Mouse (Mus musculus): ENCODE results near the gene Fahd1. TPM values are rescaled to one million over a fixed set of nuclear protein-coding genes. Genes with fewer than 3 reads are reported as not detected.

Gene Fahd1
- polyA plus RNA-seq, 1 experiment from 2014 or later = 17.1 TPM

DNA sequence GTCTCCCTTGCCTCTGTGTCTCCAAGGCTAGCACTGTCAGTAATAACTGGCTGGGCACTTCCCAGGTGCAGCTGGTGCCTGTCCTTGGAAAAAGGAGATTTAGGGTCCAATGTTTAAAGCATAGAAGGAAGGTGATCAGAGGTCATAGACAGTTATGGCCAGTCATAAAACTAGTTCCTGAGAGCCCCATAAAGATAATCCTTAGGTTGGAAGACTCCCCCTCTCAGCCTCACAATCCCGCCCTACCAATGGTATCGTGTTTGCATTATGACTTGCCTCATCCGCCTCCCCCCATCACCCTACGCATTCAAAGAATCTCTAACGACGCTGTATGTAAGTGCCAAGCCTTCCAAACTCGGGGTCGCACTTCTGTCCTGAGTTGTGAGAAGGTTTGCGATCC is 5.6 kb downstream of the Fahd1 start:
- Histone ChIP-seq H3K36me3 (ENCODE audit: insufficient read depth) (no peaks in the 10 kb centered on the region), H3K27ac (ENCODE audit: low read depth) (no peak overlapping the region), H3K4me3 (ENCODE audit: low read depth, low read length) (no peak overlapping the region), H3K4me2 (no peak overlapping the region), H3K9ac (no peak overlapping the region), H3K9me3 (ENCODE audit: low read depth, low read length) (no peaks in the 10 kb centered on the region), H3K27me3 (ENCODE audit: insufficient read depth, low read length) (no peaks in the 10 kb centered on the region), H3K4me1 (ENCODE audit: insufficient read depth) (0 out of 2 replicates have a peak, but pooled peaks cover 7% of the 10 kb centered on the region)
- DNase-seq (no peak), ATAC-seq (ENCODE audit: insufficient read depth) (no peak)
- TF ChIP-seq CTCF (IDR thresholded peaks at IDR 0.05; ENCODE audit: low read depth) = no peak
- 47% methylated on average over 9 of the region's 9 CpGs for WGBS

DNA sequence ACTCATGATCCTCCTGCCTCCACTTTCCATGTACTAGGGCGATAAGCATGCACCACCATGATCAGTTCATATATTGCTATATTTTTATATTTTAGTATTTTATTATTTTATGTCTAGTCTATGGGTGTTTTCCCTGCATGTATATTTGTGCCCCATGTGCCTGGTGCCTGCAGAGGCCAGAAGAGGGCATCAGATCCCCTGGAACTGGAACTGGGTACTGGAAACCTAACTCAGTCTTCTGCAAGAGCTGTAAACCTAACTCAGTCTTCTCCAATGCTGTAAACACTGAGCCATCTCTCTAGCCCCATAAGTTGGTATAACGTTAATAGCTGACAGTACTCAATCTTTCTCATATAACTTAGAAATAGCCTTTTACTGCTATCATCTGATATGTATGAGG is 7.5 kb downstream of the Fahd1 start:
- Histone ChIP-seq H3K4me3 (ENCODE audit: low read depth, low read length) (no peak overlapping the region), H3K9ac (no peak overlapping the region), H3K4me2 (no peak overlapping the region), H3K36me3 (ENCODE audit: insufficient read depth) (no peaks in the 10 kb centered on the region), H3K4me1 (ENCODE audit: insufficient read depth) (no peaks in the 10 kb centered on the region), H3K27ac (ENCODE audit: low read depth) (no peak overlapping the region), H3K27me3 (ENCODE audit: insufficient read depth, low read length) (no peaks in the 10 kb centered on the region), H3K9me3 (ENCODE audit: low read depth, low read length) (no peaks in the 10 kb centered on the region)
- DNase-seq = no peak
- 0 out of 2 replicates have a peak, but pooled peaks have one; percentile 10 for TF ChIP-seq CTCF (IDR thresholded peaks at IDR 0.05; ENCODE audit: low read depth)
- no peak for ATAC-seq (ENCODE audit: insufficient read depth)
- 56% methylated on average over 2 of the region's 2 CpGs for WGBS

DNA sequence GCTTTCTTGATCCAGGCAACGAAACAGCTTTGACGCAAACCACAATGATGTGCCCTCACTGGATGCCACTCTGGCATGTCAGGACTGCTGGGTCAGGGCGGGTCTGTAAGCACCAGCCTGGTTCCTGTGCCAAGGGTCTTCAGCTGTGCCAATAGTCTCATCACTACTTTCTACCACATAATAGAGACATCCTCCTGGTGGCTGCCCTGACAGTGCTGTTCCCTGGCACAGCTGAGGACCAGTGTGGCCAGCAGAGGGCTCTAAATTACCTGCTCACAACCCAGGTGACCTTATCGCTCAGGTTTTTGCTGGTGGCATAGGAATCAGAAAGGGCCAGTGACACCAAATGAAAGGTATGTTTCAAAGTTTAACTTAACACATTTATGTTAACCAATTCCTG is 9.0 kb downstream of the Fahd1 start:
- Histone ChIP-seq H3K36me3 (ENCODE audit: insufficient read depth) (no peaks in the 10 kb centered on the region), H3K4me2 (no peak overlapping the region), H3K27ac (ENCODE audit: low read depth) (no peak overlapping the region), H3K4me1 (ENCODE audit: insufficient read depth) (no peaks in the 10 kb centered on the region), H3K4me3 (ENCODE audit: low read depth, low read length) (no peak overlapping the region), H3K9me3 (ENCODE audit: low read depth, low read length) (no peaks in the 10 kb centered on the region), H3K27me3 (ENCODE audit: insufficient read depth, low read length) (no peaks in the 10 kb centered on the region), H3K9ac (no peak overlapping the region; the same call in 1 of the 2 replicates)
- TF ChIP-seq CTCF (IDR thresholded peaks at IDR 0.05; ENCODE audit: low read depth) = peak; percentile 56
- 49% methylated on average over 4 of the region's 4 CpGs for WGBS
- DNase-seq = peak; percentile 30
- no peak for ATAC-seq (ENCODE audit: insufficient read depth)

DNA sequence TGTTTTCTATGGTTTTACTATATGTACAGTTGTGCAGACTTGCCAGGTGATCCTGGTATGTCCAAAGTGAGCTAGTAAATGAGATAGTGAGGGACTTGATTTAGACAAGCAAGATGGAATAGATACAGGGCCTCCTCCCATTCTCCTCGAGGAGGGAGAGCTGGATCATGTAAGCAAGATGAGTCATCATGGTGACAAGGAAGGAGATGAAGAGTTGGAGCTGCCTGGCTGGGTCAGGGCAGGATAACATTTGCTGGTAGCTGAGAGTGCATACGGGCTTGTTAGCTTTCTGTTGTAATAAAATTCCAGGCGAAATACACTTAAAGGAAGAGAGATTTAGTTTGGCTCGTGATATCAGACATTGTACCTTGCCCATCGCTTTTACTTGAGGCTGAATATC is 9.8 kb downstream of the Fahd1 start:
- Histone ChIP-seq H3K9ac (no peak overlapping the region), H3K4me1 (ENCODE audit: insufficient read depth) (no peaks in the 10 kb centered on the region), H3K4me2 (no peak overlapping the region), H3K27me3 (ENCODE audit: insufficient read depth, low read length) (no peaks in the 10 kb centered on the region), H3K36me3 (ENCODE audit: insufficient read depth) (no peaks in the 10 kb centered on the region), H3K9me3 (ENCODE audit: low read depth, low read length) (no peaks in the 10 kb centered on the region), H3K4me3 (ENCODE audit: low read depth, low read length) (no peak overlapping the region), H3K27ac (ENCODE audit: low read depth) (no peak overlapping the region)
- no peak for TF ChIP-seq CTCF (IDR thresholded peaks at IDR 0.05; ENCODE audit: low read depth)
- ATAC-seq (ENCODE audit: insufficient read depth) (no peak), DNase-seq (no peak)
- WGBS = 53% methylated on average over 5 of the region's 5 CpGs

DNA sequence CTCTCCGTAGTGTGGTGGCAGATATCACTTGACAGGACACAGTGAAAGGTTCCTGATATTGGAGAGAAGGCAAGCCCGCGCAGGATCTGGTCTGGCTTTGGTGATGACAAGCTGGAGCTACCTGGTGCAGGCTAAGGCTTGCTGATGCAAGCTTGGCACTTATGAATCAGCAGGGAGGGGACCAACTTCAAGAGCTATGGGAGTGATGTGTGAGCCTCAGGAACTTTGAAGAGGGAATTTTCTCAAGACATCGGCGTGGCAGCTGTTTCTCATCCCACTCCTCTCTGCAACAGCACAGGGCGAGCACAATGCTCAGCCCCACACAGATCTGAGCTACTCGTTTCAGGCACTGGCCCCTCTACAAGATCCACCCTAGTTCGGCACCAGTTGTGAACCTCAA is 10.3 kb downstream of the Fahd1 start, which contains the start of gene Hagh:
Gene Hagh (plus strand): TSS at position 302 of the 400 bp plus-strand sequence.
- H3K9me3 ChIP-seq (ENCODE audit: low read depth, low read length) = no peaks in the 10 kb centered on the region
- no peak within 1 kb of the TSS for H3K4me3 ChIP-seq (ENCODE audit: low read depth, low read length)
- no peaks in the 10 kb centered on the region for H3K36me3 ChIP-seq (ENCODE audit: insufficient read depth)
- no peak for DNase-seq
- H3K9ac ChIP-seq = no peak within 1 kb of the TSS
- no peak for ATAC-seq (ENCODE audit: insufficient read depth)
- no peak within 1 kb of the TSS for H3K27ac ChIP-seq (ENCODE audit: low read depth)
- no peaks in the 10 kb centered on the region for H3K27me3 ChIP-seq (ENCODE audit: insufficient read depth, low read length)
- WGBS = 59% methylated on average over 8 of the region's 8 CpGs
- TF ChIP-seq CTCF (IDR thresholded peaks at IDR 0.05; ENCODE audit: low read depth) = no peak
- H3K4me2 ChIP-seq = no peak within 1 kb of the TSS
- H3K4me1 ChIP-seq (ENCODE audit: insufficient read depth) = no peaks in the 10 kb centered on the region

DNA sequence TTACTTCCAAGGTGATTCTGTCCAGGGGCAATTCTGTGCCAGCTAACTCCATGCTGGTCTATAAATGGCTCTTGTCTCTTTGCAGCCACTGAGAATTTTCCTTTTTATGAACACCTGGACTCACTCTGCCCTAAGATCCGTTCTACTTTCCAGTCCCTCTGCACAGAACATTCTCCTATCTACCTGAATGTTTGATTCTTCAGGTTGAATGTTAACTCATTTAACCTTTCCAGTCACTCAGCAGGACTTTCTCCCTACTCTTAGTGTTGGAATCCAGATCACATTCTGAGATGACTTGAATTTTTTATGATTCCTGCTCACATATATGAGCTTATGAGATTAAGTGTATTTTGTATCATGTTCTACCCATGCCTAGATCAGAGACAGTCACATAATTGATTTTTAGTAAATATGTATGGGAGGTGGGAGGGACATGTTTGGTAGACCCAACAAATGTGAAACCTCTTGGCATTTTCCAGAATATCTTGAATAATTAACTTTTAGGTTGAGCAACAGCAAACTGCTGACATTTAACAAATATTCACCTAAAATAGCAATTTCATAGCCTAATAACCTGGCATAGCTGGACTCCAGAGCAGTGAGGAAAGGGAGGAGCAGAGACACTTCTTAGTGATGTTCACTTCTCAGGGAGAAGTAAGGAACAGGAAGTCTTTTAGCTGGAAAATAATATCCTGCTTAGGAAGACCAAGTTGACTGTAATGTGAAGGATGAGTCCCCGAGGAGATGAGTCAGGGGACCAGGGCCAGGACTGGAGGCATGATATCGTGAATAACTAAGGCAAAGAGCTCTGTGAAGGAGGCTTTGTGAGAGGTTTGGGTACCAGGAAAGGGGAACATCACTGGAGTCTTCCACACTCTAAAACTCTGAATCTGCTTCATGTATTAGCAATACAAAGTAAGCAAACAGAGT is 28.5 kb downstream of the Fahd1 start:
- no peaks in the 10 kb centered on the region for H3K36me3 ChIP-seq (ENCODE audit: insufficient read depth)
- no peak overlapping the region for H3K4me2 ChIP-seq
- no peak overlapping the region for H3K4me3 ChIP-seq (ENCODE audit: low read depth, low read length)
- no peaks in the 10 kb centered on the region for H3K4me1 ChIP-seq (ENCODE audit: insufficient read depth)
- H3K27me3 ChIP-seq (ENCODE audit: insufficient read depth, low read length) = no peaks in the 10 kb centered on the region
- H3K9me3 ChIP-seq (ENCODE audit: low read depth, low read length) = no peaks in the 10 kb centered on the region
- 43% methylated on average over 3 of the region's 3 CpGs for WGBS
- H3K9ac ChIP-seq = no peak overlapping the region
- no peak overlapping the region for H3K27ac ChIP-seq (ENCODE audit: low read depth)
- DNase-seq = no peak
- no peak for ATAC-seq (ENCODE audit: insufficient read depth)
- TF ChIP-seq CTCF (IDR thresholded peaks at IDR 0.05; ENCODE audit: low read depth) = no peak

DNA sequence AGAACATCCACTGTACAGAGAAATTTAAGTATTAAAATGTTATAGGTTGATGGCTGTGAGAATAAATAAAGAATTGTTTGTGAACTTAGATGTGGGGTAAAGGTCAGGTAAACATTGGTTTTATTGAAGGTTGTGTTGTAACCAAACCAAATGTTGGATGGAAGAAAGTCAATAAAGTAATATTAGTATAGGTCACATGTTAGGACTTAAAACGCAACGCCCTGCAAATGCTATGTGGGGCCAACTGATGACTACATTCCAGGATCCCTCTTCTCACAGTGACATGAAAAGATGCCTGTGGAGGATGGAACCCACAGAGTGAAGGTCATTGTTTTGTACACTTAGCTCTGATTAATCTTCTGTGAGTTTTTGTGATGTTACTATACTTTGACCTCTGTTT is 30.7 kb downstream of the Fahd1 start:
- no peak for DNase-seq
- Histone ChIP-seq H3K36me3 (ENCODE audit: insufficient read depth) (no peaks in the 10 kb centered on the region), H3K27me3 (ENCODE audit: insufficient read depth, low read length) (no peaks in the 10 kb centered on the region), H3K27ac (ENCODE audit: low read depth) (no peak overlapping the region), H3K4me1 (ENCODE audit: insufficient read depth) (no peaks in the 10 kb centered on the region), H3K4me3 (ENCODE audit: low read depth, low read length) (no peak overlapping the region), H3K4me2 (no peak overlapping the region), H3K9ac (no peak overlapping the region), H3K9me3 (ENCODE audit: low read depth, low read length) (no peaks in the 10 kb centered on the region)
- 56% methylated on average over 2 of the region's 2 CpGs for WGBS
- no peak for ATAC-seq (ENCODE audit: insufficient read depth)
- TF ChIP-seq CTCF (IDR thresholded peaks at IDR 0.05; ENCODE audit: low read depth) = no peak
